Comparison of ENCODE assay signal across 19 mouse cellular contexts in genomic region chr16:24992494-24992893, GRCm38 (mm10).
A peak's percentile ranks its signal among the peaks of the same experiment; 100 is the strongest.
DNase-seq lines count a peak whose midpoint lies in the region; ATAC-seq lines count a peak whose summit lies in the region.
"Had no signal": no experiment of that assay in that cellular context is flagged by ENCODE, and none has a peak within 500 bp of the region (broad histone marks: within the 10 kb centered on the region; RNA-seq: fewer than 3 reads in every experiment).

No protein-coding gene starts in this region.

- H3K27me3 ChIP-seq in kidney, embryonic 16.5 days (ENCODE audit: insufficient read depth, low read length), result no peaks in the 10 kb centered on the region
- H3K27me3 ChIP-seq in stomach, embryonic 14.5 days (ENCODE audit: control insufficient read depth, insufficient read depth, low read length), result no peaks in the 10 kb centered on the region
- H3K27me3 ChIP-seq: embryonic facial prominence, embryonic 13.5 days; forebrain, embryonic 13.5 days; heart, embryonic 13.5 days; hindbrain, embryonic 13.5 days had no signal

- no peaks in the 10 kb centered on the region for H3K36me3 ChIP-seq in kidney, embryonic 16.5 days (ENCODE audit: insufficient read depth, low read length)
- H3K36me3 ChIP-seq in stomach, embryonic 14.5 days (ENCODE audit: control insufficient read depth, insufficient read depth, low read length), result no peaks in the 10 kb centered on the region
- H3K36me3 ChIP-seq: embryonic facial prominence, embryonic 13.5 days; hindbrain, embryonic 13.5 days had no signal

- WGBS in kidney, embryonic 16.5 days, result 88% methylated on average over 11 of the region's 11 CpGs
- WGBS in stomach, embryonic 14.5 days, result 77% methylated on average over 11 of the region's 11 CpGs

- H3K4me3 ChIP-seq in kidney, embryonic 16.5 days (ENCODE audit: low read length), result no peak overlapping the region
- no peak overlapping the region for H3K4me3 ChIP-seq in stomach, embryonic 14.5 days (ENCODE audit: low read depth, low read length)
- H3K4me3 ChIP-seq: embryonic facial prominence, embryonic 13.5 days; forebrain, embryonic 13.5 days; gastrocnemius, adult 2 months; heart, embryonic 13.5 days; hindbrain, embryonic 13.5 days had no signal

- no peak for DNase-seq in kidney, postnatal 14 days
- peak; percentile 23 for DNase-seq in brain, adult 2 months (ENCODE audit: low read depth, low spot score)
- DNase-seq in cerebellum, adult 18-20 months, result no peak
- DNase-seq in layer of hippocampus, postnatal 14 days (ENCODE audit: low spot score in 2 of 2), result no peak
- no peak for DNase-seq in heart, adult 18-20 months
- DNase-seq: cerebellum, adult 2 months; cerebellum, postnatal 10 days; embryo, embryonic 11 days; forebrain, postnatal 0 days; gastrocnemius, adult 2 months; gastrocnemius, postnatal 25 days; heart, postnatal 4 days had no signal

- H3K9ac ChIP-seq in kidney, embryonic 16.5 days (replicated peaks; ENCODE audit: low read length), result no peak overlapping the region
- no peak overlapping the region for H3K9ac ChIP-seq in stomach, embryonic 14.5 days (replicated peaks; ENCODE audit: low read depth, low read length)
- H3K9ac ChIP-seq: embryonic facial prominence, embryonic 13.5 days; forebrain, embryonic 13.5 days; forebrain, postnatal 0 days; heart, embryonic 13.5 days; hindbrain, embryonic 13.5 days had no signal

- H3K27ac ChIP-seq in kidney, embryonic 16.5 days (ENCODE audit: low read length), result peak overlapping the region; percentile 8; the same call in 1 of the 2 replicates
- H3K27ac ChIP-seq in stomach, embryonic 14.5 days (ENCODE audit: low read length), result peak overlapping the region; percentile 66; the same call in 1 of the 2 replicates
- H3K27ac ChIP-seq: embryonic facial prominence, embryonic 13.5 days; forebrain, embryonic 13.5 days; gastrocnemius, adult 2 months; heart, embryonic 13.5 days; hindbrain, embryonic 13.5 days; hindbrain, postnatal 0 days had no signal

- H3K4me1 ChIP-seq in kidney, embryonic 16.5 days (ENCODE audit: insufficient read depth, low read length), result 0 out of 2 replicates have a peak, but pooled peaks cover 5% of the 10 kb centered on the region
- peaks cover 9% of the 10 kb centered on the region; the same call in 1 of the 2 replicates for H3K4me1 ChIP-seq in stomach, embryonic 14.5 days (ENCODE audit: control insufficient read depth, insufficient read depth, low read length)
- H3K4me1 ChIP-seq: forebrain, embryonic 13.5 days; hindbrain, embryonic 13.5 days had no signal

- no peak for ATAC-seq in kidney, embryonic 16.5 days (ENCODE audit: low FRiP score, low TSS enrichment)
- ATAC-seq in stomach, embryonic 14.5 days (ENCODE audit: insufficient number of reproducible peaks, insufficient read depth, low FRiP score, low read depth), result no peak
- ATAC-seq: forebrain, embryonic 13.5 days; forebrain, postnatal 0 days; hindbrain, postnatal 0 days had no signal

- no peaks in the 10 kb centered on the region for H3K9me3 ChIP-seq in kidney, embryonic 16.5 days (ENCODE audit: low read length)
- H3K9me3 ChIP-seq in stomach, embryonic 14.5 days (ENCODE audit: control insufficient read depth, low read depth, low read length), result no peaks in the 10 kb centered on the region
- H3K9me3 ChIP-seq: embryonic facial prominence, embryonic 13.5 days; hindbrain, embryonic 13.5 days had no signal

- H3K4me2 ChIP-seq in kidney, embryonic 16.5 days (replicated peaks; ENCODE audit: low read depth, low read length), result no peak overlapping the region
- H3K4me2 ChIP-seq in stomach, embryonic 14.5 days (replicated peaks; ENCODE audit: low read depth, low read length), result no peak overlapping the region
- H3K4me2 ChIP-seq: embryonic facial prominence, embryonic 13.5 days; forebrain, embryonic 13.5 days; heart, embryonic 13.5 days; hindbrain, embryonic 13.5 days had no signal
